Mouse (Mus musculus) olfactory bulb, adult 2 months (tissue): Measurements from ENCODE around the gene Lrp5. TPM values are rescaled to one million over a fixed set of nuclear protein-coding genes. Genes with fewer than 3 reads are reported as not detected.

Source experiments
- H3K27ac ChIP-seq: fragments of 200-500 bp; 2 replicates; pipeline ENCODE4 v1.5.1; 2012; ENCODE audit warnings: low read depth, low read length; ENCODE audit not compliant: insufficient read depth
- H3K4me1 ChIP-seq: fragments of 200-500 bp; 2 replicates; pipeline ENCODE4 v1.6.1; 2012; ENCODE audit warnings: low read length; ENCODE audit not compliant: control insufficient read depth, insufficient read depth
- H3K4me3 ChIP-seq: fragments of 200-500 bp; 2 replicates; pipeline ENCODE4 v1.5.1; 2012; ENCODE audit warnings: mild to moderate bottlenecking, low read depth, low read length, moderate library complexity; ENCODE audit not compliant: insufficient read depth
- CTCF ChIP-seq: fragments of 200-500 bp; IDR thresholded peaks from 2 replicates; pipeline ENCODE4 v1.5.1; 2012; ENCODE audit warnings: low read depth, mild to moderate bottlenecking, low read length, moderate library complexity; ENCODE audit not compliant: insufficient read depth
- POLR2A ChIP-seq: fragments of 200-500 bp; IDR thresholded peaks from 2 replicates; pipeline ENCODE4 v1.6.1; 2012; ENCODE audit warnings: mild to moderate bottlenecking, low read depth, low read length, moderate library complexity; ENCODE audit not compliant: insufficient read depth
- WGBS: fragments of 180-500 bp; shearing (Covaris S2); methylation state at CpG from one replicate; pipeline ENCODE4 v1.1.7; 2018; 5-methylcytosine and 5-hydroxymethylcytosine counted together
- polyA plus RNA-seq: library from polyadenylated mRNA; stranded (reverse); fragments of >200 nt; gene quantifications from 2 replicates; pipeline ENCODE4 v1.2.4, GENCODE M21; 2012; ENCODE audit warnings: low replicate concordance; ENCODE audit not compliant: missing spikeins, insufficient read depth, insufficient read length

Gene Lrp5
- polyA plus RNA-seq = not detected in 2 replicates

GRCm38 (mm10) chr19:3686215-3686894 lies at the start of gene Lrp5:
Gene Lrp5 (minus strand): TSS chr19:3686564.
- H3K4me1 ChIP-seq = peaks cover 5% of the 10 kb centered on the region
- 0 out of 2 replicates have a peak within 1 kb of the TSS, but pooled peaks have one; percentile 7 for H3K27ac ChIP-seq
- WGBS = 2% methylated on average over 80 of the region's 83 CpGs
- H3K4me3 ChIP-seq = peak within 1 kb of the TSS; percentile 63
- TF ChIP-seq POLR2A (no peak), CTCF (no peak)

GRCm38 (mm10) chr19:3736001-3736400 lies 49.6 kb upstream of the Lrp5 start:
- 82% methylated on average over 3 of the region's 3 CpGs for WGBS
- H3K4me3 ChIP-seq = no peak overlapping the region
- no peak for TF ChIP-seq CTCF
- TF ChIP-seq POLR2A = no peak
- peaks cover 4% of the 10 kb centered on the region for H3K4me1 ChIP-seq
- H3K27ac ChIP-seq = no peak overlapping the region

- Histone ChIP-seq H3K27ac (no peak overlapping the region), H3K4me1 (no peaks in the 10 kb centered on the region), H3K4me3 (no peak overlapping the region)
- 86% methylated on average over 7 of the region's 7 CpGs for WGBS
- TF ChIP-seq POLR2A = no peak
Measured at GRCm38 (mm10) chr19:3730781-3731646, 44.6 kb upstream of the Lrp5 start.

- TF ChIP-seq POLR2A (no peak), CTCF (no peak)
- Histone ChIP-seq H3K4me1 (no peaks in the 10 kb centered on the region), H3K27ac (no peak overlapping the region), H3K4me3 (no peak overlapping the region)
- WGBS = 71% methylated on average over 2 of the region's 2 CpGs
Measured at GRCm38 (mm10) chr19:3728901-3729300, 42.5 kb upstream of the Lrp5 start.

- Histone ChIP-seq H3K4me1 (peaks cover 3% of the 10 kb centered on the region), H3K27ac (no peak overlapping the region), H3K4me3 (no peak overlapping the region)
- whole genome bisulfite sequencing = 10% methylated on average over 1 of the region's 1 CpGs
- TF ChIP-seq POLR2A (no peak), CTCF (no peak)
Measured at GRCm38 (mm10) chr19:3724779-3725178, 38.4 kb upstream of the Lrp5 start.

GRCm38 (mm10) chr19:3723904-3724303 lies 37.5 kb upstream of the Lrp5 start:
- H3K4me1 ChIP-seq = peaks cover 9% of the 10 kb centered on the region
- H3K27ac ChIP-seq = no peak overlapping the region
- 76% methylated on average over 4 of the region's 4 CpGs for WGBS
- H3K4me3 ChIP-seq = no peak overlapping the region
- TF ChIP-seq CTCF (no peak), POLR2A (no peak)

- H3K4me3 ChIP-seq = no peak overlapping the region
- no peak for TF ChIP-seq POLR2A
- TF ChIP-seq CTCF = no peak
- H3K27ac ChIP-seq = no peak overlapping the region
- 98% methylated on average over 9 of the region's 9 CpGs for WGBS
- H3K4me1 ChIP-seq = peaks cover 12% of the 10 kb centered on the region
Measured at GRCm38 (mm10) chr19:3723170-3723569, 36.8 kb upstream of the Lrp5 start.

GRCm38 (mm10) chr19:3719362-3719891 lies 33.1 kb upstream of the Lrp5 start:
- under 1% methylated on average over 27 of the region's 27 CpGs for WGBS
- Histone ChIP-seq H3K4me3 (peak overlapping the region; percentile 55), H3K27ac (no peak overlapping the region), H3K4me1 (peaks cover 13% of the 10 kb centered on the region)
- TF ChIP-seq CTCF (peak; percentile 36), POLR2A (no peak)

GRCm38 (mm10) chr19:3718481-3719361 lies 32.4 kb upstream of the Lrp5 start:
- WGBS = 41% methylated on average over 19 of the region's 19 CpGs
- Histone ChIP-seq H3K4me1 (peaks cover 17% of the 10 kb centered on the region), H3K4me3 (peak overlapping the region; percentile 55), H3K27ac (no peak overlapping the region)
- TF ChIP-seq POLR2A (no peak), CTCF (peak; percentile 74)
